Mouse (Mus musculus) adrenal gland, postnatal 14 days (tissue): ENCODE measurements at regions not wholly inside any gene's neighbourhood (a gene's known extent, or its start where the extent isn't known, plus 50 kb on each side); places are given as distances from the start of the nearest gene placed in this dataset.
A peak's percentile ranks its signal among the peaks of the same experiment; 100 is the strongest.

Source experiments
- DNase-seq: peaks from one replicate; pipeline ENCODE4 v3.0.0; 2021; ENCODE audit warnings: mixed read lengths

DNA sequence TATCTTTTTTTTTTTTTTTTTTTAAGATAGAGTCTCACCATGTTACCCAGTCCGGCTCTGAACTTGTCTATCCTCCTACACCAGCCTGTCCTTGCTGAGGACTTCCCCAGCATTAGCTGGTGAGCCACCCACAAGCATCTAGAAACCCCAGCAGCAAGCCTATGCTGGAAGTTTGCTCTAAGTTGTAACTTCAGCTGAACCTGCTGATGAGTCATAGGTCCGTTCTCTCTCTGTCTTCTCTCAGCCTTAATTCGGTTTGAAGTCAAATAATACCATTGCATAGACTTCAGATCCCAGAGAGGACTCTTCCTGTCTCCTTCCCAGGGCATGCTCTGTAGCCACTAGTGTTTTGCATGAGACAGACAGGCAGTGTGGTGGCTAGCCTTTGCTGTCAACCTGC is 68.3 kb upstream of the Myrip start:
- no peak for DNase-seq

DNA sequence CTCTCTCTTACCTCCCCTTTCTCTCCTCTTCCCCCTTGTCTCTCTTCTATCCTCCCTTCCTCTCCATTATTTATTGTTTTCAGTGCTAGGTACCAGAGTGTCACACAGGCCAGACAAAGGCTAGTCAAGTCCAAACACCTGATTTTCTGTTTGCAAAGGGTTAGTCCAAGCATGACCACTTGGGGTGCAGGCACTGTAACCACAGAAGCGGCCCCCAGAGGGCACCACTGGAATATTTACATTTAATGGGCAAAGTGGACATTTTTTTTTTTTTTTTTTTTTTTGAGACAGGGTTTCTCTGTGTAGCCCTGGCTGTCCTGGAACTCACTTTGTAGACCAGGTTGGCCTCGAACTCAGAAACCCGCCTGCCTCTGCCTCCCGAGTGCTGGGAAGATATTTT is 66.3 kb upstream of the Myrip start:
- peak; percentile 57 for DNase-seq

GRCm38 (mm10) chr9:120245444-120245843 is 55.9 kb upstream of the Myrip start:
- DNase-seq = no peak

GRCm38 (mm10) chr9:120248728-120249127 is 52.6 kb upstream of the Myrip start:
- no peak for DNase-seq
